Mouse (Mus musculus): Measurements from ENCODE around the gene Ccdc3. TPM values are rescaled to one million over a fixed set of nuclear protein-coding genes. Genes with fewer than 3 reads are reported as not detected.

Ccdc3 gene
- polyA plus RNA-seq, 1 experiment from 2014 or later = 3.9 TPM

DNA sequence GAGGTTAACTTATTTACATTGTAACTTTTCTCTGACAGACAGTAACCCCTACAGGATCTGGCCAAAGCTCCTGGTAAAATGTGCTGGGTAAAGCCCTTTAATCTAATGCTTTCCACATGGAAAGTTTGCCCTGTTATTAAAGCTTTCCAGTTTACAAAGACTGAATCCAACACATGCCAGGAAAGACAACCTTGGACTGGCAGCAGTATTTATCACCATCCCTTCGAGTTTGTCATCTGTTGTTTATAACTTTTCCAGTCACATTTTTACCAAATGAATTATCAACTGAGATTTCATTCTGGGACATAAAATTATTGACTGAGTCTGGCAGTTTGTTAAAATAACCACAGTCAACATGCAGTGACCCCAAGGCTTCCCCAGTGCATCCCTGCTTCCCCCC, 77.0 kb downstream of the Ccdc3 start:
- no peak overlapping the region for H3K27ac ChIP-seq (ENCODE audit: low read depth, low read length)
- no peak for ATAC-seq (ENCODE audit: insufficient read depth, low FRiP score, low TSS enrichment)
- DNase-seq (ENCODE audit: low spot score) = no peak
- H3K36me3 ChIP-seq (ENCODE audit: control insufficient read depth, insufficient read depth, low read length) = no peaks in the 10 kb centered on the region
- no peak overlapping the region for H3K4me2 ChIP-seq (ENCODE audit: low read depth)
- H3K9me3 ChIP-seq (ENCODE audit: control insufficient read depth, low read length) = no peaks in the 10 kb centered on the region
- H3K4me3 ChIP-seq (ENCODE audit: low read depth, low read length) = no peak overlapping the region
- H3K4me1 ChIP-seq (ENCODE audit: control insufficient read depth, insufficient read depth, low read length) = no peaks in the 10 kb centered on the region
- H3K27me3 ChIP-seq (ENCODE audit: control insufficient read depth, insufficient read depth, low read length) = no peaks in the 10 kb centered on the region
- H3K9ac ChIP-seq (ENCODE audit: low read length) = no peak overlapping the region
- 77% methylated on average over 1 of the region's 1 CpGs for WGBS

DNA sequence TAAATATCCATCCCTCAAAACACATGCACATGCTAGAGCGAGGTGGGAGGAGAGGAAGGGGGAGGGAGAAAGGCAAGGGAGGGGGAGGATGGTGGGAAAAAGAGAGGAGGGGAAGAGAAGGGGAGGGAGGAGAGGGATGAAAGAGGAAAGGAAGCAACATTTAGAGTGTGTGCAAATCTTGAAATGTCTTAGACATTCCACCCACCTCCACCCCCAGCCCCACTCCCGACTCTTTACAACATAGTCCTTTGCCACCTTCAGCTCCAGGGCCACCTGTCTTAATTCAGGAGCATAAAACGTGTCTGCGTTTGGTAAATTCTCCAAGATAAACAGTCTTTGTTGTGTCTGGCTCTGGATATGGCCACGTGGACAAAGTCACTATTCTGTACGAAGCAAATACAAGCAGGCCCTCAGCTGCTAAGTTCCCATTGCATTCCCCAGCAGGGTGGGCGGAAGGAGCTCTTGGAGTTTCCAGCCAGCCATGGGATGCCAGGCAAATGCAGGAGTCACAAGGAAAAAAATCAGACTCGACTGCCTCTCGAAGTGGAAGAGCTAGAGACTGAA, 77.8 kb downstream of the Ccdc3 start:
- Histone ChIP-seq H3K36me3 (ENCODE audit: control insufficient read depth, insufficient read depth, low read length) (no peaks in the 10 kb centered on the region), H3K4me1 (ENCODE audit: control insufficient read depth, insufficient read depth, low read length) (no peaks in the 10 kb centered on the region), H3K4me2 (ENCODE audit: low read depth) (no peak overlapping the region), H3K27me3 (ENCODE audit: control insufficient read depth, insufficient read depth, low read length) (no peaks in the 10 kb centered on the region), H3K9me3 (ENCODE audit: control insufficient read depth, low read length) (no peaks in the 10 kb centered on the region), H3K4me3 (ENCODE audit: low read depth, low read length) (no peak overlapping the region), H3K9ac (ENCODE audit: low read length) (no peak overlapping the region), H3K27ac (ENCODE audit: low read depth, low read length) (no peak overlapping the region)
- 74% methylated on average over 9 of the region's 9 CpGs for WGBS
- no peak for ATAC-seq (ENCODE audit: insufficient read depth, low FRiP score, low TSS enrichment)
- no peak for DNase-seq (ENCODE audit: low spot score)

DNA sequence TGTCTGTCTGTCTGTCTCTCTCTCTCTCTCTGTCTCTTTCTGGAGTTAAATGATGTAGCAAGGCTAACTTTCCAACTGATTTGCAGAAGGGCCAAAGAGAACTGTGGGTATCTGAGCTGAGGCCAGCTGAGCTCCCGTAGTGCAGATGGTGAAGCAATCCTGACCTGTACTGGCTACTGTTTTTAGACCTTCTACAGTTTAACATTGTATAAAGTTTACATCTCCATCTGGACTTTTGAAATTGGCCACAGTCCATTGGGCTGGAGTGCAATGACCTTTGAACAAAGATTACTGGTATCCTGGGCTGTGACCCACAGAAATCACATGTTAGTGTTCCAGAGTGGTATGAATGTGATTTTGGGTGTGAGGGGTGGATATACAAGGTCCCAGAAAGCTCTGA, 81.6 kb downstream of the Ccdc3 start:
- Histone ChIP-seq H3K9ac (ENCODE audit: low read length) (no peak overlapping the region), H3K4me2 (ENCODE audit: low read depth) (no peak overlapping the region), H3K4me3 (ENCODE audit: low read depth, low read length) (no peak overlapping the region), H3K4me1 (ENCODE audit: control insufficient read depth, insufficient read depth, low read length) (no peaks in the 10 kb centered on the region), H3K9me3 (ENCODE audit: control insufficient read depth, low read length) (no peaks in the 10 kb centered on the region), H3K36me3 (ENCODE audit: control insufficient read depth, insufficient read depth, low read length) (no peaks in the 10 kb centered on the region), H3K27ac (ENCODE audit: low read depth, low read length) (no peak overlapping the region), H3K27me3 (ENCODE audit: control insufficient read depth, insufficient read depth, low read length) (no peaks in the 10 kb centered on the region)
- 94% methylated on average over 1 of the region's 1 CpGs for WGBS
- DNase-seq (ENCODE audit: low spot score) (no peak), ATAC-seq (ENCODE audit: insufficient read depth, low FRiP score, low TSS enrichment) (no peak)

DNA sequence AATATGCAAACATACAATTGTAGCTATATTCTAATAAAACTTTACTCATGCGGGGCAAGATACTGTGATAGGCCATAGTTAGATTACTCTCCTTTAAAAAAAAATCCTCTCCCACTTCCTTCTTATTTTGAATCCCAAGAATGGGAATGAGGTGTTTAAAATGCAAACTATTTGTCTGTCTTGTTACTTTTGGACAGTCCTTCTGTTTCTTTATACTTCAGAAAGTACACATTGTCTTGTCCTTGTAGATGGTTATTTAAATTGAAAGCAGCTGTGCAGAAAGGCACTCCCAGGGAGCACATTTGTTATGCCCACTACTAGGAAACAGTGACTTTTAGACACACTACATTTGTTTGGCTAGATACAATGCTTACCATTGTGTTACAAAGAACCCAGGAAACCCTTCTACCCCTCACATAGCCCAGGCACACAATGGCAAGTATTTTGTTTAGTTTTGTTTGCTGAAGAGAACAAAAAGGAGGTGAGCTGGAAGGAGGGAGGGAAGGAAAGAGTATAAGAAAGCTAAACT, 82.3 kb downstream of the Ccdc3 start:
- H3K36me3 ChIP-seq (ENCODE audit: control insufficient read depth, insufficient read depth, low read length) = no peaks in the 10 kb centered on the region
- no peak for ATAC-seq (ENCODE audit: insufficient read depth, low FRiP score, low TSS enrichment)
- H3K27me3 ChIP-seq (ENCODE audit: control insufficient read depth, insufficient read depth, low read length) = no peaks in the 10 kb centered on the region
- no peak overlapping the region for H3K4me3 ChIP-seq (ENCODE audit: low read depth, low read length)
- H3K4me1 ChIP-seq (ENCODE audit: control insufficient read depth, insufficient read depth, low read length) = no peaks in the 10 kb centered on the region
- WGBS = 83% methylated on average over 1 of the region's 1 CpGs
- H3K9me3 ChIP-seq (ENCODE audit: control insufficient read depth, low read length) = no peaks in the 10 kb centered on the region
- H3K27ac ChIP-seq (ENCODE audit: low read depth, low read length) = no peak overlapping the region
- no peak for DNase-seq (ENCODE audit: low spot score)
- no peak overlapping the region for H3K9ac ChIP-seq (ENCODE audit: low read length)
- H3K4me2 ChIP-seq (ENCODE audit: low read depth) = no peak overlapping the region

DNA sequence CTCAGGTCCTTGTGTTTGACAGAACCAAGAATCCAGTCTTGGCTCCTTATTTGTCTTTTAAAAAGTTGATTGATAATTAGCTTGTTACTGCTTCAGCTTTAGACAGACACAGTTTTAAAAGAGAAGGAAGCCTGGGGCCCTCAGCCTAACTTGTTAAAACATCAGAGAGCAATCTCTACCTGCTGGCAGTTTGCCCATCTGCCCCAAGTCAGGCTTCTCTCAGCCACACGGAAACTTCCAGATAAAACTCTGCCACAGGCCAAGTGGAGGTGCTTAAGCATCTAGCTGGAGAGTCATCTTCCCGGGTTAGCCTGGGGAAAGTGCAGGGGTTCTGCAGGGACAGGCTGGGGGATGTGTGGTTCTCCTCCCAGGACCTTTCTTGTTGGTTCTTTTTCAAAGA, 85.0 kb downstream of the Ccdc3 start:
- no peak overlapping the region for H3K27ac ChIP-seq (ENCODE audit: low read depth, low read length)

DNA sequence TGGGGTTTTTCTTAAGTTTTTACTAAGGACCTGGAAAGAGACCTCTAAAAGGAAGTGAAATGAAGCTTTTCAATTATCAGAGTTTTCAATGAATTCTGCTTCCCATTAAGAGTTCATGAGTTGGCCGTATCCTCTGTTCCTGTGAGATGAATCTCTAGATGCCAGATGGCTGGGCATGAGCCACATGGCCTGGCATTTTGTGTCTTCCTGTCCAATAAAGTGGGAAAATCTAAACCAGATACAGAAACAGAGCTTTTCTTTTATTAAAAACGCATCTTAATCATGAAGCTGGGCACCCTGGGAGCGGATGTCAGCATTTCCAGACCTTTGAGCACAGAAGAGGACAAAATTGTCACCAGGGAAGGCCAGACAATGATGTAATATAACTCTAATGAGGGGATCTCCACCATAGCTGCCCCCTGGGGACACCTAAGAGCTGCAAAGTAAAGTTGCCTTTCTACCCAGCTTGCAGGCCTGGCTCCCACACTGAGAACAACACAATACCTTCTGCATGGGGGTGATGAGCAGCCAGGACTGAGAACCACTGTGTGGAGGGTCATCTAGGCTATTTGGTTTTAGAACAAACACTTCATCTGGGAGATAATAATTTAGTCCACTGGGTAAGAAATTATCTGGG, 99.4 kb downstream of the Ccdc3 start:
- no peak overlapping the region for H3K4me2 ChIP-seq (ENCODE audit: low read depth)
- no peaks in the 10 kb centered on the region for H3K36me3 ChIP-seq (ENCODE audit: control insufficient read depth, insufficient read depth, low read length)
- ATAC-seq (ENCODE audit: insufficient read depth, low FRiP score, low TSS enrichment) (no peak), DNase-seq (ENCODE audit: low spot score) (no peak)
- H3K27ac ChIP-seq (ENCODE audit: low read depth, low read length) = no peak overlapping the region
- H3K27me3 ChIP-seq (ENCODE audit: control insufficient read depth, insufficient read depth, low read length) = no peaks in the 10 kb centered on the region
- no peaks in the 10 kb centered on the region for H3K9me3 ChIP-seq (ENCODE audit: control insufficient read depth, low read length)
- no peak overlapping the region for H3K4me3 ChIP-seq (ENCODE audit: low read depth, low read length)
- WGBS = 82% methylated on average over 3 of the region's 3 CpGs
- H3K9ac ChIP-seq (ENCODE audit: low read length) = no peak overlapping the region
- 0 out of 2 replicates have a peak, but pooled peaks cover 3% of the 10 kb centered on the region for H3K4me1 ChIP-seq (ENCODE audit: control insufficient read depth, insufficient read depth, low read length)

More for the DNA sequence above, 85.0 kb downstream of the Ccdc3 start:
- WGBS = 75% methylated on average over 2 of the region's 2 CpGs
- no peak overlapping the region for H3K9ac ChIP-seq (ENCODE audit: low read length)
- no peaks in the 10 kb centered on the region for H3K27me3 ChIP-seq (ENCODE audit: control insufficient read depth, insufficient read depth, low read length)
- H3K36me3 ChIP-seq (ENCODE audit: control insufficient read depth, insufficient read depth, low read length) = no peaks in the 10 kb centered on the region
- ATAC-seq (ENCODE audit: insufficient read depth, low FRiP score, low TSS enrichment) (no peak), DNase-seq (ENCODE audit: low spot score) (no peak)
- H3K4me2 ChIP-seq (ENCODE audit: low read depth) = no peak overlapping the region
- no peaks in the 10 kb centered on the region for H3K9me3 ChIP-seq (ENCODE audit: control insufficient read depth, low read length)
- no peak overlapping the region for H3K4me3 ChIP-seq (ENCODE audit: low read depth, low read length)
- H3K4me1 ChIP-seq (ENCODE audit: control insufficient read depth, insufficient read depth, low read length) = no peaks in the 10 kb centered on the region

DNA sequence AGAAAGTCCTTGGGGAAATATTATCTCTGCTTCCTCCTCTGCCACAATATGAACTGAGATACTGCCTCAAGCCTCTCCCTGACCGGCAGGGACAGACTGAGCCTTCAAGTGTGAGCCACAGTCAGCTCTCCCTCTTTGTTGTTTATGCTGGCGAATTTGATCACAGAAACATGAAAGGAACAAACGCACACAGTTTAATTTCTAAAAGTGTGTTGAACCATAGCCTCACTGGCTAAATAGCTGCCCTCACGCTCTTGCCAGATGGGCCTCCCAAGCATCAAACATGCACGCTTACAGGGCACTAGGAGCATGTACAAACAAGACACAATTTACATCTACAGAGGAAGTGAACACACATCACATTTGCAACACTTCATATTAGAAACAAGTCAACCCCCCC, 100.3 kb downstream of the Ccdc3 start:
- 84% methylated on average over 5 of the region's 5 CpGs for WGBS
- ATAC-seq (ENCODE audit: insufficient read depth, low FRiP score, low TSS enrichment) (no peak), DNase-seq (ENCODE audit: low spot score) (no peak)
- Histone ChIP-seq H3K4me1 (ENCODE audit: control insufficient read depth, insufficient read depth, low read length) (0 out of 2 replicates have a peak, but pooled peaks cover 3% of the 10 kb centered on the region), H3K27me3 (ENCODE audit: control insufficient read depth, insufficient read depth, low read length) (no peaks in the 10 kb centered on the region), H3K36me3 (ENCODE audit: control insufficient read depth, insufficient read depth, low read length) (no peaks in the 10 kb centered on the region), H3K27ac (ENCODE audit: low read depth, low read length) (no peak overlapping the region), H3K9me3 (ENCODE audit: control insufficient read depth, low read length) (no peaks in the 10 kb centered on the region), H3K4me2 (ENCODE audit: low read depth) (no peak overlapping the region), H3K9ac (ENCODE audit: low read length) (no peak overlapping the region), H3K4me3 (ENCODE audit: low read depth, low read length) (no peak overlapping the region)

DNA sequence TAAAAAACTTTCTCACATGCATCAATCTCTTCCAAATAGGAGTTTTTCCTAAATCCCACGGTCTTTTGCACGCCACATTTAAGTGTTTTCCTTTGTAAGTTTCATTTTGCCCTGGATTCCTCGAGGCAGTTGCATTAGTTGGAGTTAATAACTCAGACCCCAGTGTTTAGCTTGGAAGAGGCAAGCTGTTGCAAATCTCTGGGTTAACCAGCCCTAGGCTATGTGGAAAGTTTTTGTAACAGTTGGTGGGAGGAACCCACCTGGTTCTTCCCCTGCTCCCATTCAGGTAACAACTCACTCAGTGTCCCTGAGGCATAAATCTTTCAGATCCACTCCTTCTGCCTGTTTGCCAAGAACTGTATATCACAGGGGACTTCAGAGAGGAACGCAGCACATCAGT, 101.9 kb downstream of the Ccdc3 start:
- WGBS = 75% methylated on average over 4 of the region's 4 CpGs
- no peak for ATAC-seq (ENCODE audit: insufficient read depth, low FRiP score, low TSS enrichment)
- Histone ChIP-seq H3K9ac (ENCODE audit: low read length) (no peak overlapping the region), H3K9me3 (ENCODE audit: control insufficient read depth, low read length) (no peaks in the 10 kb centered on the region), H3K4me1 (ENCODE audit: control insufficient read depth, insufficient read depth, low read length) (0 out of 2 replicates have a peak, but pooled peaks cover 3% of the 10 kb centered on the region), H3K4me2 (ENCODE audit: low read depth) (no peak overlapping the region), H3K36me3 (ENCODE audit: control insufficient read depth, insufficient read depth, low read length) (no peaks in the 10 kb centered on the region), H3K27me3 (ENCODE audit: control insufficient read depth, insufficient read depth, low read length) (no peaks in the 10 kb centered on the region), H3K27ac (ENCODE audit: low read depth, low read length) (no peak overlapping the region), H3K4me3 (ENCODE audit: low read depth, low read length) (no peak overlapping the region)
- DNase-seq (ENCODE audit: low spot score) = no peak

DNA sequence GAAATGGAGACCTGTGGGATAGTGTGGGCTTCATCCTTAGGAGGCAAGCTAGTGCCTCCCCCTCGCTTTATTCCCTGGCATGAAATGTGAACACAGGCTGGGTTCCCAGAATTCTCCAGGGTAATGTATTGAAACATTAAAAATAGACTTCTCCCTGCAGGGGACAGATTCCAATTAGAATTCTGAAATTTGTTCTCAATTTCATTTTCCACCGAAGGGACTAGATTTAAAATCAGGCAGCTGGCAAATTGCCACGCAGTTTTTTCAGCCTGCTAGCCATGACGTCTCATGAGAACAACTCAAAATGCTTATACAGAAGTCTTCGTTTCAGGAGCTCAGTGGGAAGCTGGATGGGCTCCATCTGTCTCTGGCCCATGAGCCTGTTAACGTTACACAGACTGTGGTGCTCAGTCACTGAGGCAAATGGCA, 103.9 kb downstream of the Ccdc3 start:
- no peaks in the 10 kb centered on the region for H3K36me3 ChIP-seq (ENCODE audit: control insufficient read depth, insufficient read depth, low read length)
- ATAC-seq (ENCODE audit: insufficient read depth, low FRiP score, low TSS enrichment) = no peak
- H3K9me3 ChIP-seq (ENCODE audit: control insufficient read depth, low read length) = no peaks in the 10 kb centered on the region
- DNase-seq (ENCODE audit: low spot score) = no peak
- no peak overlapping the region for H3K27ac ChIP-seq (ENCODE audit: low read depth, low read length)
- H3K4me2 ChIP-seq (ENCODE audit: low read depth) = no peak overlapping the region
- H3K4me1 ChIP-seq (ENCODE audit: control insufficient read depth, insufficient read depth, low read length) = 0 out of 2 replicates have a peak, but pooled peaks cover 3% of the 10 kb centered on the region
- no peaks in the 10 kb centered on the region for H3K27me3 ChIP-seq (ENCODE audit: control insufficient read depth, insufficient read depth, low read length)
- no peak overlapping the region for H3K4me3 ChIP-seq (ENCODE audit: low read depth, low read length)
- H3K9ac ChIP-seq (ENCODE audit: low read length) = no peak overlapping the region
- 71% methylated on average over 6 of the region's 6 CpGs for WGBS
